ENCODE assay signal across 8 mouse cellular contexts in genomic region chrX:36795424-36796162, GRCm38 (mm10). TPM values are rescaled to one million over a fixed set of nuclear protein-coding genes. Genes with fewer than 3 reads are reported as not detected.
A peak's percentile ranks its signal among the peaks of the same experiment; 100 is the strongest.
DNase-seq lines count a peak whose midpoint lies in the region; ATAC-seq and TF ChIP-seq lines count a peak whose summit lies in the region.

TSS of gene Slc25a5 (plus strand) at chrX:36795651.

- TF ChIP-seq CTCF in bone marrow macrophage, adult 2 months (IDR thresholded peaks at IDR 0.05; ENCODE audit: low read depth, low read length) = no peak
- no peak for TF ChIP-seq CTCF in embryonic fibroblast, embryonic 13.5 days (IDR thresholded peaks at IDR 0.05; ENCODE audit: borderline replicate concordance, insufficient read depth, low read length)
- no peak for TF ChIP-seq CTCF in midbrain, postnatal 0 days (IDR thresholded peaks at IDR 0.05)

- ATAC-seq in kidney, embryonic 15.5 days (replicated peaks; ENCODE audit: low FRiP score) = peak; percentile 94
- ATAC-seq in limb, embryonic 15.5 days (ENCODE audit: insufficient number of reproducible peaks, low FRiP score, low TSS enrichment, low read depth) = peak; percentile 90
- ATAC-seq in midbrain, postnatal 0 days (ENCODE audit: low FRiP score) = peak; percentile 92

- H3K4me2 ChIP-seq in kidney, embryonic 15.5 days = peak within 1 kb of the TSS; percentile 59
- H3K4me2 ChIP-seq in limb, embryonic 15.5 days = peak within 1 kb of the TSS; percentile 47
- H3K4me2 ChIP-seq in midbrain, postnatal 0 days (ENCODE audit: low read depth, low read length, poor library complexity, severe bottlenecking) = peak within 1 kb of the TSS; percentile 46

- no peaks in the 10 kb centered on the region for H3K4me1 ChIP-seq in bone marrow macrophage, adult 2 months (ENCODE audit: control insufficient read depth, insufficient read depth, low read length)
- H3K4me1 ChIP-seq in embryonic fibroblast, embryonic 13.5 days (ENCODE audit: control insufficient read depth, insufficient read depth, low read length) = no peaks in the 10 kb centered on the region
- H3K4me1 ChIP-seq in heart, embryonic 10.5 days = no peaks in the 10 kb centered on the region
- H3K4me1 ChIP-seq in kidney, embryonic 15.5 days = no peaks in the 10 kb centered on the region
- H3K4me1 ChIP-seq in limb, embryonic 15.5 days = no peaks in the 10 kb centered on the region
- H3K4me1 ChIP-seq in midbrain, postnatal 0 days (ENCODE audit: insufficient read depth, low read length) = no peaks in the 10 kb centered on the region

- peak within 1 kb of the TSS; percentile 96 for H3K4me3 ChIP-seq in bone marrow macrophage, adult 2 months (ENCODE audit: insufficient read depth, low read length)
- H3K4me3 ChIP-seq in embryonic fibroblast, embryonic 13.5 days (ENCODE audit: insufficient read depth, low read length) = peak within 1 kb of the TSS; percentile 96
- peak within 1 kb of the TSS; percentile 70 for H3K4me3 ChIP-seq in heart, embryonic 10.5 days
- H3K4me3 ChIP-seq in kidney, embryonic 15.5 days (replicated peaks) = peak within 1 kb of the TSS; percentile 66
- peak within 1 kb of the TSS; percentile 58 for H3K4me3 ChIP-seq in limb, embryonic 15.5 days
- peak within 1 kb of the TSS; percentile 53 for H3K4me3 ChIP-seq in midbrain, postnatal 0 days (ENCODE audit: low read depth, low read length)

- no peak for TF ChIP-seq POLR2A in bone marrow macrophage, adult 2 months (IDR thresholded peaks at IDR 0.05; ENCODE audit: borderline replicate concordance, low read depth, low read length)
- TF ChIP-seq POLR2A in embryonic fibroblast, embryonic 13.5 days (IDR thresholded peaks at IDR 0.05; ENCODE audit: low read depth, low read length) = peak; percentile 76

- H3K9ac ChIP-seq in kidney, embryonic 15.5 days = peak within 1 kb of the TSS; percentile 64
- H3K9ac ChIP-seq in limb, embryonic 15.5 days = peak within 1 kb of the TSS; percentile 54
- H3K9ac ChIP-seq in midbrain, postnatal 0 days (replicated peaks; ENCODE audit: low read length, poor library complexity, severe bottlenecking) = peak within 1 kb of the TSS; percentile 50

- WGBS in heart, embryonic 10.5 days = 17% methylated on average over 41 of the region's 41 CpGs
- 21% methylated on average over 41 of the region's 41 CpGs for WGBS in kidney, embryonic 15.5 days
- 26% methylated on average over 41 of the region's 41 CpGs for WGBS in limb, embryonic 15.5 days
- WGBS in midbrain, postnatal 0 days = 23% methylated on average over 41 of the region's 41 CpGs

- no peaks in the 10 kb centered on the region for H3K9me3 ChIP-seq in heart, embryonic 10.5 days
- H3K9me3 ChIP-seq in kidney, embryonic 15.5 days (replicated peaks) = no peaks in the 10 kb centered on the region
- no peaks in the 10 kb centered on the region for H3K9me3 ChIP-seq in limb, embryonic 15.5 days
- H3K9me3 ChIP-seq in midbrain, postnatal 0 days (ENCODE audit: low read length) = no peaks in the 10 kb centered on the region

- peak within 1 kb of the TSS; percentile 96 for H3K27ac ChIP-seq in bone marrow macrophage, adult 2 months (ENCODE audit: insufficient read depth, low read depth, low read length)
- peak within 1 kb of the TSS; percentile 67 for H3K27ac ChIP-seq in embryonic fibroblast, embryonic 13.5 days (ENCODE audit: insufficient read depth, low read length)
- H3K27ac ChIP-seq in heart, embryonic 10.5 days = peak within 1 kb of the TSS; percentile 91
- peak within 1 kb of the TSS; percentile 92 for H3K27ac ChIP-seq in kidney, embryonic 15.5 days
- peak within 1 kb of the TSS; percentile 87 for H3K27ac ChIP-seq in limb, embryonic 15.5 days
- H3K27ac ChIP-seq in midbrain, postnatal 0 days (ENCODE audit: low read depth, low read length) = peak within 1 kb of the TSS; percentile 76

- H3K27me3 ChIP-seq in heart, embryonic 10.5 days (ENCODE audit: insufficient read depth, poor library complexity, severe bottlenecking) = no peaks in the 10 kb centered on the region
- H3K27me3 ChIP-seq in kidney, embryonic 15.5 days = no peaks in the 10 kb centered on the region
- no peaks in the 10 kb centered on the region for H3K27me3 ChIP-seq in limb, embryonic 15.5 days
- no peaks in the 10 kb centered on the region for H3K27me3 ChIP-seq in midbrain, postnatal 0 days (ENCODE audit: insufficient read depth, low read length)

- peaks cover 11% of the 10 kb centered on the region for H3K36me3 ChIP-seq in heart, embryonic 10.5 days
- peaks cover 12% of the 10 kb centered on the region for H3K36me3 ChIP-seq in kidney, embryonic 15.5 days
- 0 out of 2 replicates have a peak, but pooled peaks cover 4% of the 10 kb centered on the region for H3K36me3 ChIP-seq in limb, embryonic 15.5 days
- H3K36me3 ChIP-seq in midbrain, postnatal 0 days (ENCODE audit: insufficient read depth, low read length) = 0 out of 2 replicates have a peak, but pooled peaks cover 2% of the 10 kb centered on the region

- DNase-seq in B cell, adult 2 months = peak; percentile 86
- peak; percentile 91 for DNase-seq in heart, embryonic 10.5 days (ENCODE audit: low spot score)
- peak; percentile 89 for DNase-seq in midbrain, postnatal 0 days (ENCODE audit: low spot score)
- peak; percentile 70 to 79 for DNase-seq in spleen, postnatal 14 days (ENCODE audit: low spot score in 2 of 2)

RNA-seq across cellular contexts. Expression of gene Slc25a5, which starts in this region (rescaled TPM):
- 259 and 263 TPM in 2 replicates for polyA plus RNA-seq in bone marrow macrophage, adult 2 months (2012; ENCODE audit: insufficient read depth, insufficient read length, missing spikeins)
- 488 and 502 TPM in 2 replicates for polyA plus RNA-seq in embryonic fibroblast, embryonic 13.5 days (2011; ENCODE audit: insufficient read length, low read depth, missing spikeins)
- polyA plus RNA-seq in heart, embryonic 10.5 days (2016; fragmentation: Nextera tagmentation; extraction: Ambion mirVana) = 1,068 and 1,241 TPM in 2 replicates
- 783 and 885 TPM in 2 replicates for polyA plus RNA-seq in kidney, embryonic 15.5 days (2015; fragmentation: Nextera tagmentation; extraction: Ambion mirVana)
- 508 and 523 TPM in 2 replicates for polyA plus RNA-seq in limb, embryonic 15.5 days (2015; fragmentation: Nextera tagmentation; extraction: Ambion mirVana)
- total RNA-seq in midbrain, postnatal 0 days (2014; rRNA removed) = 346 and 392 TPM in 2 replicates
- 483 and 520 TPM in 2 replicates for polyA plus RNA-seq in midbrain, postnatal 0 days (2015; fragmentation: Nextera tagmentation; extraction: Ambion mirVana)

Comparison
In these comparisons a context has a peak if more than half of its experiments do, and no peak if none do; other contexts are left out.
1. Peak in every context shown above with its lines: DNase-seq, ATAC-seq, H3K4me3 ChIP-seq and H3K27ac ChIP-seq.